Mouse (Mus musculus): ENCODE results near the gene AU018091.
"Not testable (repeated sequence)": the region's sequence is repeated elsewhere in the genome, so short reads cannot be mapped to it uniquely, and the experiment has no call there.

The AU018091 gene

DNA sequence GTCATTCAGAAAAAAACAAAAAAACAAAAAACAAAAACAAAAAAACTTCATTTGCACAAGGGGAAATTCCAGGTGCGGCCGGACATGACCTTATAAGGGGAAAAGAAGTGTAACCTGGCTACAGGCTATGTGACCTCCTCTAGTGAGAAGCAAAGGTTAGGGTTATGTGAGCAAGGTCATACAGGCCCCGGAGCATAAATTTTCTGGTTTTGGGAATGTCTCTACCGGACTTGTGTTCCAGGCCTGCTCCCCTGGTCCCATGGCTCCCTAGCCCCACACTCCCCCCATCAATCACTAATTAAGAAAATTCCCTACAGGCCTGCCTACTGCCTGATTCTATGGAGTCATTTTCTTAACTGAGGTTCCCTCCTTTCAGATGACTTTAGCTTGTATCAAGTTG is 2.7 kb downstream of the AU018091 start:
- DNase-seq (ENCODE audit: low read depth, low spot score) = no peak

DNA sequence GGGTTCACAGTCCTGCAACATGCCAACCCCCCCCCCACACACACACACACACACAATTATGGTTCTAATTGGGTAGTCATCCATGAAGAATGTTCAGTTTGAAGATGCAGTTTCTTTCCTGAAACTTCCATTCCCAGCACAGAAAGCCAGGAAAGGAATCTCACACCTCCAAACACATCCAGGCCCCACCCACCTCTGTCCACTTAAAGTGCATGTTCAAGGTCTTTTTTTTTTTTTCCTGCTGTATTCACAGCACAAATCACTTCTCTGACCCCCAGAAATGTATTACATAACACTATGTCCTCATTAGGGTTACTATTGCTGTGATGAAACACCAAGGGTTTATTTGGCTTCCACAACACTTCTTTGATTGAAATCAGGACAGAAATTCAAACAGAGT is 4.0 kb downstream of the AU018091 start:
- DNase-seq (ENCODE audit: low read depth, low spot score) = no peak

DNA sequence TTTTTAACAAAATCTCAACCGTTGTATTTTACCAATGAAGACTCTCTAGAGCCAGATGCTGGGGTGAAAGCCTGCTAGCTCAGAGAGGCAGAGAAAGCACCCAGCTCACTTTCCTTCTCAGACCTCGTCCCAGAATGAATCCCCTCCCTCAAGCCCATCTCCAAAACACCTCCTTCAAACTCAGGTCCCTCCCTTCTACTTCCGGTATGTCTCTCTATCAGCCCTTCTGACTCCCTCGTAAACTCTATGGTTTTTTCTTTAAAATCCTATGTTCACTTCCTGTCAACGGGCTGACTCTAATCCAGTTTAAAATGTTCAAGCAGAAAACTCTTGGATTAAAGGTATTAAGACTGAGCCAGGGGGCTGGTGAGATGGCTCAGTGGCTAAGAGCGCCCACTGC is 4.6 kb downstream of the AU018091 start:
- DNase-seq (ENCODE audit: low read depth, low spot score) = no peak

DNA sequence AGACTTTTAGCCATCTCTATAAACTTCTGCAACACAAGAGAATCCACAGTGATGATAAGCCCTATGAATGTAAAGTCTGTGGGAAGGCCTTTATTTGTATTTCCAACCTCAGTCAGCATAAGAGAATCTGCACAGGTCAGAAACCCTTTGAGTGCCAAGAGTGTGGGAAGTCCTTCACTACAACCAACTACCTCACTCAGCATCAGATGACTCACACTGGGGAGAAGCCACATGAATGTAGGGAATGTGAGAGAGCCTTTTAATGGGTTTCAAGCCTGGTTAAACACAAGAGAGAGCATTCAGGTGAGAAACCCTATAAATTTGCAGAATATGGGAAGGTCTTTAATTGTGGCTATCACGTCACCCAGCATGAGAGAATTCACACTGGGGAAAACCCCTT is 18.6 kb downstream of the AU018091 start:
- DNase-seq (ENCODE audit: low read depth, low spot score) = no peak

DNA sequence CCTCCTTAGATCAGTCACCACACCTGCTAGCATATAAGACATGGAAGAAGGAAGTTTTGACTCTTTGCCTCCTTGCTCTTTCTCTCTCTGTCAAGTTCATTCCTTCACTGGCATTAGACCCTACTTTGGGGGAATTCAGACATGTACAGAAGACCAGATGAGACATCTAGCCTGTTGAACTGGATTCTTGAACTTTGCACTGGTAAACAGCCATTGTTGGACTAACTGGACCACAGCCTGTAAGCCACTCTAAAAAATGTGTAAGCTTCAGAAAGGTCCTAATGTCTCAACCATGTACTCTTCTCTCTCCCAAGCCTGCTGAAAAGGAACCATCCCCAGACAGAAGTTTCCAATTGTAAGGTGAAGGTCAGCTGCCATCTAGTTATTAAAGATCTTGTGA is 22.9 kb downstream of the AU018091 start:
- no peak for DNase-seq (ENCODE audit: low read depth, low spot score)

DNA sequence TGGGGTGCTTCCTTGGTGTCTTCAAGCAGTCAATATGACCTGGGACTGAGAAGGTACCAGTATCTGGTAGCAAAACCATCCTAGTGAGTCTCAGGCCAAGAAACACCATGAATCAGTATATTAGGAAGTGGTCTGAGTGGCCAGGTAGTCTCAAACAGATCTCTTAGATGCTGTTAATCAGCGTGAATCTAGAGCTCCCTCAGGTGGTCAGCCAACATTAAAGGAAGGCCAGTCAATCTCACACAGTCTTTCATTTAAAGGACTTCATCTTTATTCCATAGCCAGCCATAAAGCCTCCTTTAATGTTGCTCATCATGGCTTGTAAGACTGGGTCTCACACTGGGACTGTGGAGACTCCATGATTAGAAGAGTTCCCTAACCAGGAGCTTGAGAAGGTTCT is 25.7 kb downstream of the AU018091 start:
- no peak for DNase-seq (ENCODE audit: low read depth, low spot score)

DNA sequence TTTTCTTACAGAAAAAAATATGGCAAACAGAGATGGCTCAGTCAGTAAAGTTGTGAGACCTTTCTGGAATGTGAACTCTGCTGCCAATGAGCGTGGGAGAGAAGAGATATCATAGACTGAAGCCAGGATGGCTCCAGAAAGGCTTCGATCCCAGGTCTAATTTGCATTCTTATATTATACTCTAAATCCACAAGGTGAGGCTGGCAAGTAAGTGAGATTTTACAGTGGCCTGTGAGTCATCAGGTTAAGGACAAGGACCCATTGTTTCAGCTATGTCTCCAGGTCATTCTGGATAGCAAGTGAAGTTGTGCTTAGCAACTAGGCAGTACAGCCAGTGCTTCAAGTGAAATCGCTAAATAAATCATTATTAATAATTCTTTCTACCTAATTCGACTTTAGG is 33.4 kb downstream of the AU018091 start:
- DNase-seq (ENCODE audit: low read depth, low spot score) = no peak

DNA sequence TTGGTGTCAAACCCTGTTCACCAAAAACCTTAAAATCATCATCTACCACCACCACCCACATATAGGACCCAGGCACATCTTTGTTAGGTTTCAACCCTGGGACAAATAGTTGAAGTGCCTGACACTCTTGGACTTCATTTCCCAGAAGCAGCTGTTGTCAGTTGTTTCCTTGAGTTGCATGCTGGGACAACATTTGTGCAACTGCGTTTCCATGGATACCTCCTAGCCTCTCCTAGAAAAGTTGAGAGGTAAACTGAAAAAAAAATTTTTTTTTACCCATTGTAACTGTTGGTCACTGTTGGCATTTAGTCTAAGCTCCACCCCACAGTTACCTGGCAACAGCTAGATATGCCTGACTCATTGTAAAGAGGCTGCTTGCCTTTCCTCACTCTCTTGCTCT is 34.3 kb downstream of the AU018091 start:
- DNase-seq (ENCODE audit: low read depth, low spot score) = no peak

DNA sequence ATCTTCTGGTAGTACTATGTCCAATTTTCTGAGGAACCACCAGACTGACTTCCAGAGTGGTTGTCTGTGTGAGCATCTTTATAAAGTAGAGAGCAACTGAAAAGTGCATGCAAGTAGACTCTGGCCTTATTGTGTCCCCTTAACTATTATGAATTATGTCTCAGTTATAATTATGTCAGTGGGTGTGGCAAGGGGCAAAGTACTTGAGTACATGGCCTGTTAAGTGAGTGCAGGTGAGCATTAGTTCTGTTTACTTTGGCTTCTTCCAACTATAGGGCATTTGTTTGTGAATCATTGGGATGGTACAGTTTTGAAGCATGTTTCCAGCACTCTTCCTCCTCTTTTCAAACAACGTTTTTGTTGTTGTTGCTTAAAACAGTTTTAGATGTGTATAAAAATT is 38.7 kb downstream of the AU018091 start:
- DNase-seq (ENCODE audit: low read depth, low spot score) = no peak

DNA sequence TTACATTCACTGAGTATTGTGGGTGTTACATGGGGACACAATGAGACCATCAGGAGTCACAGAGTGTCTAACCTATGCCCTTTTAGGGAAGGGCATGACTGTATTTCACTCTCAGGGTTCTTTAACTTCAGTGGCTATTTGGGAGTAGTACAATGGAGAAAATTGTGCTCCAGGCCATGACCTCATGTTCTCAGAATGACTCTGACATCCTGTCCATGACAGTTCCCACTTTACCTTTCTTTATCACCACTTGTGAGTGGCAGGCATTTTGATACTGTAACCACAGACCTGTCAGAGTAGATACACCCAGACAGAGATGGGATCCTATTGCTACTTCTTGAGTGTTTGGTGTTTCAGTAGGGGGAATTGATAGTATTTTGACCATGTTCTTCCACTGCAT is 40.4 kb downstream of the AU018091 start:
- not testable (repeated sequence) for DNase-seq (ENCODE audit: low read depth, low spot score)

DNA sequence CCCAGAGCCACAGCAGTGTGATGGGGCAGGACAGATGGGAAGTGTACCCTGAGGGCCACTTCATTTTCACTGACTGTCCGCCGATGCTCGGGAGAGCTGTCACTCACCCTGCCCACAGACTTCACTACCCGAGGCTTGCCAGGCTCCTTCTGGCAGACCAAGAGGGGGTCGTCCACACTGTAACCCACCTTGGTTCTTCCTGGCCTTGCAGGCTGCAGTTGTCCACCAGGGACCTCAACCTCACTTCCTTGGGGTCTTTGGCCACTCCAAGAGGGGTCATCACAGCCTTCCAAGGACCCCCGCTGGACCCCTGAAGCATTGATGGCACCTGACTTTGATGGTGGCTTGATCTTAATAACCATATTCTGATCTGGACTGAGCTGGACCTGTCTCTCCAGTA is 57.8 kb downstream of the AU018091 start:
- not testable (repeated sequence) for DNase-seq (ENCODE audit: low read depth, low spot score)

DNA sequence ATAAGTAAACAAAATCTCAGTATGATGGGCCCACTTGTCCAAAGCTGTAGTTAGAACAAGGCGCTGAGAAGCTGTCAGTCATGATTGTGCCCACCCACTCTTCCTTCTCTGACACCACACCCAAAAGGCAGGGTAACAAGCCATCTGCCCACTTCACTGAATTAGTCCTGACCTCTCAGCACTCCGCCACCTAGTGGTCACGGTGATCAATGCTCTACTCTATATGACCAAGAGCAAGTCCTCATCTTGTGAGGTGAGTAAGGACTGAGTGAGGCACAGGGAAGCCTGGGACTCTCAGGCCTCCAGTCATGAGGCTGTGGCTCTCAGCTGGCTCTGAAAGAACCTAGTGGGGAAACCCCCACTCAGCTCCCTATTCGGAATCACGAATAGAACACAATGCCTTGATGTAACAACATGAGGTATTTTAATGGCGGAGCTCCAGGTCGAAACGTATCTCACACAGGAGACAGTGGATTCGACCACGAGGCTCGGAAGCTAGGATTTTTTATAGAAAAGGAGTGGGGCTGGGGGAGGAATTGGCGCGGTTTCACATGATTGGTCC is 62.4 kb downstream of the AU018091 start:
- not testable (repeated sequence) for DNase-seq (ENCODE audit: low read depth, low spot score)
